Mouse (Mus musculus): ENCODE data around the gene Zfp72. TPM values are rescaled to one million over a fixed set of nuclear protein-coding genes. Genes with fewer than 3 reads are reported as not detected.

The Zfp72 gene
- polyA plus RNA-seq, 1 experiment from 2014 or later = 6.6 TPM

DNA sequence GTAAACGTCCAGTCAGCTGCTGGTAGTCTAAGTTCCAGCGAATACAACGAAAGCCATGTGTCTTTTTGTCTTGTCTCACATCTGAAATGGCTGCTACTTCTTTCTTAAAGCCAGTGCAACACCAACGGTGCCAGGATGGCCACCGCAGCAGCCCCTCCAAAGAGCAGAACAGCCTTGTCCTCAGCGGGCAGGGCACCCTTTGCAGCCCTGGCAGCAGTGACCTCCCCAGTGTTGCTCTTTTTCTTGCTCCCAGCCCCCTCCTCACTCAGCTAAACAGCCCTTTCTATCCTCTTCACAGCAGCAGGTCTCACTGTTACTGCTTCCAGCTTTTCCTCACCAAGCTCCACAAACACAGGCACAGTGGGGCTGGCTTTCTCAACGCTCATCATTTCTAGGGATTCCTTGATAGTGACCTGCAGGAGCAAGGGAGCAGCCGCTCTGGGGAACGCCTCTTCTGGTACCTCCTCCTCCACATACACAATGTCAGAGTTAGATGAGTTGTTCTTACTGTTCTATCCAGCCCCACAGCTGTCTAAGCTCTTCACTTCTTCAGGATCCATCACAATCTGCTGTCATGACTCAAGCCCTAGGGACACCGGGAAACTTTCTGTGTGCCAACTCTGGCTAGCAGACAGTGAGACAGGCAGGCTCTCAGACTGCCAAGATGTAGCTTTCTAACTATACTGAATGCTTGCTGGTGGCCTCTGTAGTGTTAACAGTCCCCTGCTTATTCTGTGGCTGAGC lies 8.9 kb downstream of the Zfp72 start:
- ATAC-seq (replicated peaks; ENCODE audit: low FRiP score, low read depth) (no peak; the same call in 1 of the 2 replicates), DNase-seq (ENCODE audit: low spot score) (peak; percentile 27)
- no peaks in the 10 kb centered on the region for H3K27me3 ChIP-seq (ENCODE audit: insufficient read depth, low read length)
- H3K27ac ChIP-seq = peak overlapping the region; percentile 70
- 44% methylated on average over 10 of the region's 10 CpGs for WGBS
- H3K4me2 ChIP-seq (ENCODE audit: low read length) = no peak overlapping the region
- no peak overlapping the region for H3K4me3 ChIP-seq (replicated peaks; ENCODE audit: low read depth, low read length)
- H3K9ac ChIP-seq (ENCODE audit: low read depth, low read length) = peak overlapping the region; percentile 24; the same call in 1 of the 2 replicates
- no peaks in the 10 kb centered on the region for H3K9me3 ChIP-seq (replicated peaks; ENCODE audit: low read length)
- TF ChIP-seq CTCF (IDR thresholded peaks at IDR 0.05; ENCODE audit: low read depth) = no peak
- no peaks in the 10 kb centered on the region for H3K36me3 ChIP-seq (ENCODE audit: insufficient read depth, low read length)
- H3K4me1 ChIP-seq (replicated peaks; ENCODE audit: insufficient read depth, low read length) = 0 out of 2 replicates have a peak, but pooled peaks cover 7% of the 10 kb centered on the region

- Histone ChIP-seq H3K27me3 (ENCODE audit: insufficient read depth, low read length) (no peaks in the 10 kb centered on the region), H3K9me3 (replicated peaks; ENCODE audit: low read length) (no peaks in the 10 kb centered on the region), H3K27ac (no peak within 1 kb of the TSS), H3K4me1 (replicated peaks; ENCODE audit: insufficient read depth, low read length) (no peaks in the 10 kb centered on the region), H3K4me3 (replicated peaks; ENCODE audit: low read depth, low read length) (no peak within 1 kb of the TSS), H3K36me3 (ENCODE audit: insufficient read depth, low read length) (peaks cover 9% of the 10 kb centered on the region; the same call in 1 of the 2 replicates), H3K9ac (ENCODE audit: low read depth, low read length) (no peak within 1 kb of the TSS), H3K4me2 (ENCODE audit: low read length) (no peak within 1 kb of the TSS)
- ATAC-seq (replicated peaks; ENCODE audit: low FRiP score, low read depth) (no peak; the same call in 1 of the 2 replicates), DNase-seq (ENCODE audit: low spot score) (no peak)
- WGBS = 53% methylated on average over 8 of the region's 8 CpGs
- no peak for TF ChIP-seq CTCF (IDR thresholded peaks at IDR 0.05; ENCODE audit: low read depth)
These were observed 26.8 kb downstream of the Zfp72 start, which contains the start of gene Lrrc14b for GRCm38 (mm10) chr13:74363859-74364235. Gene Lrrc14b (minus strand): TSS chr13:74364005.

DNA sequence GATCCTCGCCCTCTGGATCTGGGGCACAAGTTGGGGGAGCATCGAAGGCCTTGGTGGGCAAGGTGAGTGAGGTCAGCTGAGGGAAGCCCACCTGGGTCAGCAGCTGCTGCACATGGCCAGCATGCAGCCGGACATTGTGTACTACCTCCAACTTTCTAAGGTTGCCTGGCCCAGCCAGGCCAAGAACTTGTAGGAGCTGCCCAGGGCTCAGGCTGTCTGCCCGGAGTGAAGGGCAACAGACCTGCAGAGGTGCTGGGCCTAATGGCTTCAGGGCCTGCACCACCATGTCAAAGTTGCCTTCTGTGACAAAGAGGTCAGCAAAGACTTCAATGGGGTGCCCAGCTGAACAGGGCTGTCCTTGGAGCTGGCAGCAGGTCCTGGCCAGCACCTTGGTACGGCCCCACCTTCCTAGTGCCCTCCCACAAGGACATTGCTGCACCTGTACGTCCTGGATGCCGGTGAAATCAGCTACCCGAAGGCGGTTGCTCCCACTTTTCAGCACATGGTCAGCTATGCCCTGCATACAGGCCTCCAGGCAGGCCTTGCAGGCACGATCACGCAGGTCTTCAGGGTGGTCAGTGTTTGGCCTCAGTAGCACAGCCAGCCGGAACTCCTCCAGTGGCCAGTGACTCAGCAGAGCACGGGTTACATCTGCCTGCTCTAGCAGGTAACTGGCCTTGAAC lies 27.3 kb downstream of the Zfp72 start:
- peaks cover 13% of the 10 kb centered on the region; the same call in 1 of the 2 replicates for H3K36me3 ChIP-seq (ENCODE audit: insufficient read depth, low read length)
- no peak overlapping the region for H3K27ac ChIP-seq

DNA sequence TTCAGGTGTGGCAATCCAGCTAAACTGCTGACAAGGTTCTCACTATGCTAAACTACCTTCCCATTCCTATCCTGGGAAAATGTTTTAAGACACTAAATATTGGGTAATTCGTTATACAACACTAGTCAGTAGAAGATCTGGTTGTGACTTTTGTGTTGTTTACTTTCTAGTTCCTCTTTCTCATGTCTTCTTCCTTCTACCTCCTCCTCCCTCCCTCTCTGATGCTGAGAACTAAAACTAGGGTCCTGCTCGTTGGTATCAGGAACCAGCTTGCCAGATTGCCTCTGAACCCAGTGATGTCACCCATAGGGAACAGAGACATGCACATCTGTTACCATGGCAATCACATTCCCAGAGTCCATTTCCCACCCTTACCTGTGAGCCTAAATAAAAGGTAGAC lies 28.4 kb downstream of the Zfp72 start:
- no peak overlapping the region for H3K9ac ChIP-seq (ENCODE audit: low read depth, low read length)
- H3K4me1 ChIP-seq (replicated peaks; ENCODE audit: insufficient read depth, low read length) = no peaks in the 10 kb centered on the region
- H3K4me3 ChIP-seq (replicated peaks; ENCODE audit: low read depth, low read length) = no peak overlapping the region
- H3K4me2 ChIP-seq (ENCODE audit: low read length) = no peak overlapping the region
- ATAC-seq (replicated peaks; ENCODE audit: low FRiP score, low read depth) (no peak), DNase-seq (ENCODE audit: low spot score) (no peak)
- no peaks in the 10 kb centered on the region for H3K9me3 ChIP-seq (replicated peaks; ENCODE audit: low read length)
- peaks cover 15% of the 10 kb centered on the region; the same call in 1 of the 2 replicates for H3K36me3 ChIP-seq (ENCODE audit: insufficient read depth, low read length)
- no peak overlapping the region for H3K27ac ChIP-seq
- TF ChIP-seq CTCF (IDR thresholded peaks at IDR 0.05; ENCODE audit: low read depth) = no peak
- WGBS = 78% methylated on average over 2 of the region's 2 CpGs
- no peaks in the 10 kb centered on the region for H3K27me3 ChIP-seq (ENCODE audit: insufficient read depth, low read length)

More for the DNA sequence above, 27.3 kb downstream of the Zfp72 start:
- WGBS = 87% methylated on average over 13 of the region's 13 CpGs
- no peak overlapping the region for H3K4me3 ChIP-seq (replicated peaks; ENCODE audit: low read depth, low read length)
- ATAC-seq (replicated peaks; ENCODE audit: low FRiP score, low read depth) (peak; percentile 23; the same call in 1 of the 2 replicates), DNase-seq (ENCODE audit: low spot score) (no peak)
- H3K27me3 ChIP-seq (ENCODE audit: insufficient read depth, low read length) = no peaks in the 10 kb centered on the region
- no peak for TF ChIP-seq CTCF (IDR thresholded peaks at IDR 0.05; ENCODE audit: low read depth)
- no peaks in the 10 kb centered on the region for H3K9me3 ChIP-seq (replicated peaks; ENCODE audit: low read length)
- no peak overlapping the region for H3K4me2 ChIP-seq (ENCODE audit: low read length)
- H3K4me1 ChIP-seq (replicated peaks; ENCODE audit: insufficient read depth, low read length) = no peaks in the 10 kb centered on the region
- no peak overlapping the region for H3K9ac ChIP-seq (ENCODE audit: low read depth, low read length)

GRCm38 (mm10) chr13:74356491-74356890 lies 34.1 kb downstream of the Zfp72 start:
- no peak overlapping the region for H3K4me2 ChIP-seq (ENCODE audit: low read length)
- no peak overlapping the region for H3K9ac ChIP-seq (ENCODE audit: low read depth, low read length)
- H3K4me1 ChIP-seq (replicated peaks; ENCODE audit: insufficient read depth, low read length) = no peaks in the 10 kb centered on the region
- no peak overlapping the region for H3K4me3 ChIP-seq (replicated peaks; ENCODE audit: low read depth, low read length)
- peaks cover 35% of the 10 kb centered on the region; the same call in 1 of the 2 replicates for H3K36me3 ChIP-seq (ENCODE audit: insufficient read depth, low read length)
- 99% methylated on average over 13 of the region's 13 CpGs for WGBS
- DNase-seq (ENCODE audit: low spot score) (no peak), ATAC-seq (replicated peaks; ENCODE audit: low FRiP score, low read depth) (no peak)
- H3K27ac ChIP-seq = no peak overlapping the region
- H3K27me3 ChIP-seq (ENCODE audit: insufficient read depth, low read length) = no peaks in the 10 kb centered on the region
- TF ChIP-seq CTCF (IDR thresholded peaks at IDR 0.05; ENCODE audit: low read depth) = no peak
- H3K9me3 ChIP-seq (replicated peaks; ENCODE audit: low read length) = no peaks in the 10 kb centered on the region

DNA sequence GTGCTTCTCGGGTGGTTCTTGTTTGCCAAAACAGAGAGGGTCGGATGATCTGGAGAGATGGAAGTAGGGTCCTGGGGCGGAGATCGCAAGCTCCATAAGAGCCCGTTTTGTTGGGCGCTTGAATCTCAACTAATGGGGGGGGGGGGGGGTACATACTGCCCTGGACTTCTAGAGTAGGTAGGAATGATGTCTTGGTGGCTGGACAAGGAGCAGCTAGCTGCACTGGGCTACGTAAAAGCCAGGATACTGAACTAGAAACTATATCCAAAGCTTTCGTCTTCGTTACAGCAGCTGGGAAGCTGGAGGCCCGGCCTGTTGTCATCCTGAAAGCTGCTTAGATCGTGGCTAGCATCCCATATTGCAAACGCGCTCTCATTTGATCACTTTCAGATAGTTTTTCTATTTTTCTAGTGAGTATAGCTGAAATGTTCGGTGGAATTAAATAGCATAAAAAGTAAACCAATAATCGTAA lies 40.2 kb downstream of the Zfp72 start:
- H3K27ac ChIP-seq = peak overlapping the region; percentile 93
- 2% methylated on average over 15 of the region's 15 CpGs for WGBS
- H3K9ac ChIP-seq (ENCODE audit: low read depth, low read length) = peak overlapping the region; percentile 90
- 0 out of 2 replicates have a peak, but pooled peaks cover 13% of the 10 kb centered on the region for H3K36me3 ChIP-seq (ENCODE audit: insufficient read depth, low read length)
- no peak for TF ChIP-seq CTCF (IDR thresholded peaks at IDR 0.05; ENCODE audit: low read depth)
- H3K4me1 ChIP-seq (replicated peaks; ENCODE audit: insufficient read depth, low read length) = peaks cover 8% of the 10 kb centered on the region
- H3K4me2 ChIP-seq (ENCODE audit: low read length) = peak overlapping the region; percentile 62
- H3K27me3 ChIP-seq (ENCODE audit: insufficient read depth, low read length) = no peaks in the 10 kb centered on the region
- peak overlapping the region; percentile 75 for H3K4me3 ChIP-seq (replicated peaks; ENCODE audit: low read depth, low read length)
- no peaks in the 10 kb centered on the region for H3K9me3 ChIP-seq (replicated peaks; ENCODE audit: low read length)
- DNase-seq (ENCODE audit: low spot score) (no peak), ATAC-seq (replicated peaks; ENCODE audit: low FRiP score, low read depth) (no peak)
